Mouse (Mus musculus) gastrocnemius, postnatal 36 days (tissue): ENCODE results near the gene Fgr. TPM values are rescaled to one million over a fixed set of nuclear protein-coding genes. Genes with fewer than 3 reads are reported as not detected.

ENCODE experiments used
- DNase-seq, 2 experiments: peaks; one replicate each; pipeline ENCODE4 v3.0.0; 2022
- intact Hi-C: fragments of 180-260 bp; cut with DNase I; formaldehyde crosslinking; loops from one replicate; pipeline ENCODE4 v1.15.1; 2025
- total RNA-seq, 2 experiments: library from RNA; stranded (reverse); gene quantifications; 2 replicates each; pipeline ENCODE4 v1.2.3; 2021

The Fgr gene
- total RNA-seq, 2 experiments from 2014 or later = 0.10 TPM; not detected in 1

GRCm38 (mm10) chr4:133028193-133028592, 54.3 kb downstream of the Fgr start:
- intact Hi-C loops = no loop called here
- DNase-seq = no peak

DNA sequence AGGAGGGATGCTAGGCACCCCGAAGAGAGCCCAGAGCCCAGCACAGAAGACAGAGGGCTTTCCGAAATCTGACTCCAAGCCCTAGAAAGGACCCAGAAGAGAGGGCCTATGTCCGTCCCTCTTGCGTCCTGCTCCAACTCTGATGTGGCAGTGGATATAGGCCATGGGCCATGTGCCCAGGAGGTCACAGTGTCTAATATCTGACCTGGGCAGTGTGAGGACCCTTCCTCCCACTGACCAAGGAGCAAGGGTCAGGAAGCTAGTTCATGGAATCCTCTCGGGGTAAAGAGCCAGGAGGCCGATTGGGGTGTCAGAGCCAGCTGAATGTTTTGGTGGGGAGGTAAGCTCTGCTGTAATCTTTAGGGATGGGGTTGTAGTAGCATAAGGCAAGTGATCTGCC, 55.0 kb downstream of the Fgr start:
- no peak for DNase-seq
- intact Hi-C loops = no loop called here

DNA sequence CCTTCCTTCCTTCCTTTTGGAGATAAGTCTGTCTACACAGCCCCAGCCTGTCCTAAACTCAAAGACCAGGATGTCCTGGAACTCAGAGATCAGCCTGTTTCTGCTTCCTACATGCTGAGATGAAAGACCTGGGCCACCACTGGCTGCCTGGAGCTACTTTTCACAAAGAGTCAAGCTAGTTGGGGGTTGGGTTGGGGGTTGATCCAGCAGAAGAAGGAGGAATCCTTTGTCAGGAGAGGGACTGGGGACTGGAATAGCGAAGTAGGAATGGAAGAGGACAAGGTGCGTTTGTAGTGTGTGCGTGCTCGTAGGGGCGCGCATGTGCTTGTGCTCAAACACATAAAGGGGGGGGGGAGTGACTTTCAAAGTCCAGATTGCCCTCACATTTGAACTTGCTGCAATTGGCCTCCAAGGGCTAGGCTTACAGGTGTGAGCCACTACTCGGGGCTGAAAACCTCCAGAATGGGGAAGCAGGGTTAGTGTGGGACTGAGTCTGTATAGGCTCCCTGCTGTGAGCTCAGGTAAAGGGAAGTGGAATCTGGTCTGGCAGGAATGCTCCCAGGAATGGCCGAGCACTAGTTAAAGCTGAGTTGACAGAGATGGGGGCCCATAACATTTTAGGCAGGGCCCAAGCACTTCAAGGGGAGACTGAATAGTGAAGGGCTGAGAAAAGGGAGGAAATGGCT, 58.7 kb downstream of the Fgr start:
- intact Hi-C loops = no loop called here
- DNase-seq = no peak

DNA sequence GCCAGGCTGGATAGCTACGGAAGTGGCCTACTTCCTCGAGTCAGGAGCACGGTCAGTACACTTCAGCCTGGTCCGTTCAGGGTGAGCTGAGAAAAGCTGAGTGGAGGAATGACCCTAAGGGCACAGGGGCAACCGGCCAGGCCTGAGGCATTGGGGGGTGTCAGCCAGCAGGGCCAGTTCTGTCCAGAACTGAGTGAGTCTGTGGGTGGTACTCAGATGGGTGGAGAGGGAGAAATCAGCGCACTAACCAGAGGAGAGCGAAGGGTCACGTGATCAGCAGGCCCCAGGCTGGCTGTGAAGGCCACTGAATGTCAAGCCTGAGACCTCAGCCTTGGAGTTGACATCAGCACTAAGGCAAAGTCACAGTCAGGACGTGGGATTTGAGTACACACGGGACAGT, 60.6 kb downstream of the Fgr start:
- intact Hi-C loops = no loop called here
- DNase-seq = no peak

- DNase-seq = no peak
- intact Hi-C loops = no loop called here
Observed at GRCm38 (mm10) chr4:133035446-133035845, 61.6 kb downstream of the Fgr start.

- intact Hi-C loops = loop anchor here (2.0 kb wide), 1 partner anchor 19 kb away; no protein-coding TSS in a partner anchor
- no peak for DNase-seq
Observed at GRCm38 (mm10) chr4:133035946-133036345, 62.1 kb downstream of the Fgr start.

DNA sequence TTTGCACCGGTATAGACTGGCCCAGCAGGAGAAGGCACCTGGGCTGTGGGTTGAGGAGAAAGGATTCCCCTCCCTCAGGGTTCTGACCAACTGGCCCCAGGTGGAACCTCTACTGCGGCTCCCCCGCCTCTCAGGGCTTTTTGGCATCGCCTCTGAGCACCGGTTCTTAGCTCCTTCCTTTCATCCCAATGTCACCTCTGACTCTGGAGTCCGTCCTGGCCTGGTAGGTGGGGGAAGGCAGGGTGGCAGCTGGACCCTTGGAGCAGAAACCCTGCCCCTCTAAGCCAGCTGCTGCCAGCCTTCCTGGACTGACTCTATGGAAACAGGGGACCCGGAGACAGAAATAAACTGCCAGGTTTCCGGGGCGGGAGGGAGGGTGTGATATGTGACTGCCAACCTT, 63.4 kb downstream of the Fgr start:
- intact Hi-C loops = loop anchor here (2.0 kb wide), 1 partner anchor 20 kb away; no protein-coding TSS in a partner anchor
- no peak for DNase-seq

DNA sequence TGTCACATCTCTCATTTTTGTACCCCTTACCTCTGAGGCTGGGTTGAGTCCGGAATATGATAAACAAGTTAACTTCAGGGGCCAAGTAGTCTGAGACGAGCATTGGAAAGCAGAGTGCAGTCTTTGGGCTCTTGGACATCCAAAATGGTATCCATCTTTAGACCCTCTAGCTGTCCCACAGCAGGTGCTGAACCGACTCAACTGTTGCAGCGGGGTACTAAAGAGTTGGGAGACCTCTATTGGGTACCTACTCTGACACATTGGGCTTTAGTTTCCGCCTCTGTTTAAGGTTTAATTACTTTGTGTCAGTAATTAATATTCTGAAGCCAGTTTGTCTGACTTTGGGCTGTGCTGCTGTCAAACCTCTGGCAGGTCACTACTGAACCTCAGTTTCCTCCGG, 63.9 kb downstream of the Fgr start:
- intact Hi-C loops = loop anchor here (2.0 kb wide), 1 partner anchor 21 kb away; no protein-coding TSS in a partner anchor
- DNase-seq = no peak

GRCm38 (mm10) chr4:133038521-133039115, 64.7 kb downstream of the Fgr start:
- intact Hi-C loops = no loop called here
- peak in 1 of 2 experiments; percentile 67 for DNase-seq

DNA sequence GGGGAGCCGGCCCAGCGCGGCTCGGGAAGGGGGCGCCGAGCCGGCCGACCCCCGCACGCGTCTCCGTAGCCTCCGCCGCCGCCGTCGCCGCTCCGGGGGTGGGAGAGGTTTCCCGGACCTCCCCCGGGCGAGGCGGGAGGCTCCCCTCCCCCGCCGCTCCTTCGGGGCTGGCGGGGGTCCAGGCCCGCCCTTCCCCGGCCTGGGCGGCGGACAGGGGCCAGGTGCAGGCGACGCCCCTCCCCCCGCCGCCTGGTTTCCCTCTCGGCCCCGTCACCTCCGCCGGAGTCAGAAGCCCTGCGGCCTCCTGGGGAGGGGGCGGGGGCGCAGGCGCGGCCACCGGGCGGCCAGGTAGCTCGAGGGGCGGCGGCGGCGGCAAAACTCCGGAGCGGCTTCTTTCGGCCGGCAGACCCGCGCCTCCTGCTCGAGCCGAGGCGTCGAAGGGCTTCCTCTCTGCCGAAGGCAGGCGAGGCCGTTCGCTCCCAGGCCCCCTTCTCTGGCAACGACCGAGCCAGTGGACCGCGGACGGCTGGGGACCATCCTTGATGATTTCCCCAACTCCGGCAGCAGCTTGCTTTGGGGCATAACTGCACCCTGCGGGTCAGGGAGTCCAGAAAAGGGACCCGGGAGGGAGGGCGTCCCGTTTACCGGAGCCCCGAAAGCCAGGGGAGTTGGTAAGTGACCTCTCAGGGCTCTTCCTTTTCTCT, 65.4 kb downstream of the Fgr start:
- DNase-seq = no peak
- intact Hi-C loops = no loop called here

GRCm38 (mm10) chr4:133039832-133040231, 65.9 kb downstream of the Fgr start:
- intact Hi-C loops = no loop called here
- DNase-seq = no peak

- intact Hi-C loops = no loop called here
- DNase-seq = no peak
Observed at GRCm38 (mm10) chr4:133040241-133040904, 66.5 kb downstream of the Fgr start.

- intact Hi-C loops = no loop called here
- DNase-seq = no peak
Observed at GRCm38 (mm10) chr4:133042244-133042643, 68.3 kb downstream of the Fgr start.

GRCm38 (mm10) chr4:133042651-133043635, 69.0 kb downstream of the Fgr start:
- no peak for DNase-seq
- intact Hi-C loops = no loop called here

DNA sequence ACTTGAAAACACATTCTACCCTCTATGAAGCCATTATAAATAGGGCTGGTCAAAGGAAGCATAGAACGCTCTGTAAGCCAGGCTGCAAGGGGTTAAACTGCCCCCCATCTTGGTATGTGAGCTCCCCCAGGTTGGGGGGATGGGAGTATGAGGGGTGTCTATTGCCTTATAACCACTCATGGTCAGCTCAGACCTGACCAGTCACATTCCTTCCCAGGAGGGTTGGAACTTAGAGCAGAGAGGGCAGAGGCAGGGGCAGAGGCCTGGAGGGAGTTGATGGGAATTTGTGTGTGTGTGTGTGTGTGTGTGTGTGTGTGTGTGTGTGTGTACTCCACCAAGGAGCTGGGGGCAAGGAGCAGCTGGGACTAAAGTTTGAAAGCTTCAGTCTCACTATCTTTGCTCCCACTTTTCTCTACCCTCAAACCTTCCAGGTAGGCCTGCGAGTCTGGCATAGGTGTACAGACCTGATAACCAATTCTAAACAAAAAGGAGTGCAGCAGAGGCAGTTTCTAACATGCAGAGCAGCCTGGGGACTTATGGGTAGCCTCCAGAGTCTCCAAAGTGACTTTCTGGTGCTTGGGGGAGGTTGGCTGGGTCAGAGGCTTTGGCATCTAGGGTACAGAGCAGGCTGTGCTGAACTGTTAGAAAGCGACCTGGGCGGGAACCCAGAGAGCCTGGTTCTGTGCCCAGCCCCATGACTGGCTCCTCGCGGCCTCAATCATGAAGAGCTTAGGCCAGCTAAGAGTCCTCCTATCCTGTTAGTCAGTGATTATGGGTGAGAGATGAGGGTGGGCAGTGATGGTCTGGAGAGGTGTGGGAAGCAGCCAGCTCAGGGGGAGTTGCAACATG, 70.1 kb downstream of the Fgr start:
- DNase-seq = peak; percentile 77 to 78
- intact Hi-C loops = no loop called here

DNA sequence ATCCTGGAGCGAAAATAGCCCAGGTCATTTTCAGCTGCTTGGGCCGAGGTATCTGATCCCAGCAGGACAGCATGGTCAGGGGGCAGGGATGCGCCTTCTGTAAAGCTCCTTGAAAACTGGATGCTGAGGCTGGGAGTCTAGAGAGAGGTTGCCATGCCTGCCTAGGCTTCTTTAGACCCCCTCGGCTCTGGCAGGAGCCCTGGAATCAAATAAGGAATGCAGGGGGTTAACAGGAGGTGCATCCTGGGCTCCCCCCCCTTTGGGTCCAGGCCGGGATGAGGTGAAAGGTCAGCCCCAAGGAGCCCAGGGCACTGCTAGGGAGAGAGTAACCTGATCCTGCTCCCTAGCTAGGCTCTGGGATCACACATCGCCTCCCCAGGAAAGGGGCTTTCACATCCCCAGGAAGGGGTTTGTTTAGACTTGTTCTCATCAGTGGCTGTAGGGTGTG, 70.8 kb downstream of the Fgr start:
- intact Hi-C loops = no loop called here
- DNase-seq = no peak

DNA sequence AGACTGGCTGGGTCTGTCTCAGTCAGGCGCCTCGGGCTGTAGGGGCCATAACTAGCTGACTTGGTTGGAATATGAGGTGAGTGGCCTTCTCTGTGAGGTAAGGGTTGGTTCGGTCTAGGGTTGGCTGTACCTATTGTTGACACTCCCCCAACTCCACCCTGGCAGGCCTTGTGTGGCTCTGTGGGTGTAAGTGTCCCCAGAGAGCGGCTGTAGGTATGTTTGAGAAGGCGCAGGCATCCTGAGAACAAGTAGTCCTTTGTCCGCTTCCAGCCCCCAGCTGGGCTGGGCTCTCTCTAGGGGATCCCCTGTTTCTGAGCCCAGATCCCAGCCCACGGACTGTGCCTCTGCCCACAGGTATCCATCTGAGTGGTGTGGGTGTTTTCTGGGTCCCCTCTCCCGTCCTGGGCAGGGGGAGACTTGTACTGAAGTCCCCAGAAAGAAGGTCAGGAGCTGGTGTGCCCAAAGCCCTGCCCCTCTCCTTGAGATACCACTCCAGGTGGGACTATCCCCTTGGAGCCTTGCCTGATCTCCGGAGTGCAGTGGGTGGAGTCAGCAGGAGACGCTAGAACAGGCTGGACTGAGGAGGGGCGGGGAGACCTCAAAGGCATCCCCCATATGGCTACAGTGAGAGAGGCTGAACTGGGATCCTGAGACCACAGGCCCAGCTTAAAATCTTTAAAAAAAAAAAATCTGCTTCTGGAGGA, 72.0 kb downstream of the Fgr start:
- no peak for DNase-seq
- intact Hi-C loops = no loop called here

DNA sequence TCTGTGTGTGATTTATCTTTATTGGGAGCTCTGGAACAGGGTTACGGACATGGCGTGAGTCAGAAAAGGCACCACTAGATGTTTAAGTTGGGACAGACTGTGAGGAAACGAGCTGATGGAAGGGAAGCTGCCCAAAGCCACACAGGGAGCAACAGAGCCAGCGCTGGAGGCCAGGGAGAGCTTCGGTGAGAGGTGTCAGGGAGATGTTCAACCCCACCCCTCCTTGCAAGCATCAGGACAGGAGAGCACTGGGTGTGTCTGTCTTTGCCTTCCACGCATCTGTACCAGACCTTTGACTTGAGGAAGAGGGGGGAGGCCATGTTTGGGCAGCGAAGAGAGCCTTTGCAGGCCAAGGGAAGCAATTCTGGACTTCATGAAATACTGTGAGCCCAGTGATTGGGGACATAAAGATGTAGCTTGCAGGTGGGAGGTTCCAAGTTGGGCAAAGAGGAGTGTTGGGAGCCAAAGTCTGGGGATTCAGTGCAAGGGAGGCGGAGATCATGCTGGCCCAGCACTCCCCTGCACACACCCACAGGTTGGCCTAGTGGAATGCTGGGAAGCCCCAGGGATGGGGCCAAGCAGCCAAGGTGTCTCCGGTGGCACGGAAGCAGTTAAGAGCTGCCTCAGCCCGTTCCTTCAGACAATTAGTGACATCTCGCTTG, 72.9 kb downstream of the Fgr start:
- no peak for DNase-seq
- intact Hi-C loops = no loop called here
